Mouse (Mus musculus) layer of hippocampus, adult 6 months (tissue): ENCODE data around the gene Zp1. TPM values are rescaled to one million over a fixed set of nuclear protein-coding genes. Genes with fewer than 3 reads are reported as not detected.

Experiments used
- long read RNA-seq, 2 experiments: library from polyadenylated mRNA; unstranded; transcript quantifications; one replicate each; pipeline ENCODE4 v2.0.0; 2019 to 2020
- polyA plus RNA-seq: library from polyadenylated mRNA; unstranded; fragments of <200 nt; fragmentation: Nextera tagmentation; gene quantifications from 2 replicates; pipeline ENCODE4 v1.2.3, GENCODE M21; 2021

Gene Zp1
- not detected in 2 replicates for polyA plus RNA-seq
- long read RNA-seq, experiment 1 = 0 reads
- long read RNA-seq, experiment 2 = 0 reads

GRCm38 (mm10) chr19:10920532-10920931, at the start of gene Zp1:
Gene Zp1 (minus strand): TSS chr19:10920632.

GRCm38 (mm10) chr19:10949112-10949511, 28.7 kb upstream of the Zp1 start, which contains the start of gene Ccdc86:
Gene Ccdc86 (minus strand): TSS chr19:10949266.

GRCm38 (mm10) chr19:10937110-10937563, 16.7 kb upstream of the Zp1 start, which contains the start of gene Ptgdr2:
Gene Ptgdr2 (plus strand): TSS chr19:10937160.

GRCm38 (mm10) chr19:10895016-10895528, 25.4 kb downstream of the Zp1 start, which contains the start of gene Prpf19:
Gene Prpf19 (plus strand): TSS chr19:10895231.

GRCm38 (mm10) chr19:10881426-10882154, 38.8 kb downstream of the Zp1 start, which contains the start of gene Tmem109:
Gene Tmem109 (minus strand): TSS chr19:10882001.

GRCm38 (mm10) chr19:10869886-10870527, 50.4 kb downstream of the Zp1 start, which contains the start of gene Tmem132a:
Gene Tmem132a (minus strand): TSS chr19:10869940.

Other genes starting within 250 kb of the Zp1 start
- not detected in 2 replicates for gene Pga5, start 242.6 kb downstream of the Zp1 start, polyA plus RNA-seq
- gene Vps37c, start 231.9 kb downstream of the Zp1 start, polyA plus RNA-seq = 24.5 and 24.7 TPM in 2 replicates
- 0.13 TPM in 1 of 2 replicates, not detected in the other for gene Cd5, start 181.6 kb downstream of the Zp1 start, polyA plus RNA-seq
- 0.30 and 0.99 TPM in 2 replicates for gene Cd6, start 90.6 kb downstream of the Zp1 start, polyA plus RNA-seq
- 0.20 and 0.30 TPM in 2 replicates for gene Slc15a3, start 80.9 kb downstream of the Zp1 start, polyA plus RNA-seq
- gene Tmem132a, start 50.7 kb downstream of the Zp1 start, polyA plus RNA-seq = 30.2 and 37.5 TPM in 2 replicates
- 56.5 and 62.8 TPM in 2 replicates for gene Tmem109, start 38.6 kb downstream of the Zp1 start, polyA plus RNA-seq
- 31.3 and 52.3 TPM in 2 replicates for gene Prpf19, start 25.4 kb downstream of the Zp1 start, polyA plus RNA-seq
- 0.06 TPM in 1 of 2 replicates, not detected in the other for gene Ptgdr2, start 16.5 kb upstream of the Zp1 start, polyA plus RNA-seq
- gene Ccdc86, start 28.6 kb upstream of the Zp1 start, polyA plus RNA-seq = 7.5 and 7.8 TPM in 2 replicates
- 0.14 TPM in 1 of 2 replicates, not detected in the other for gene Ms4a10, start 54.0 kb upstream of the Zp1 start, polyA plus RNA-seq
- gene Ms4a15, start 72.6 kb upstream of the Zp1 start, polyA plus RNA-seq = 0.10 TPM in 1 of 2 replicates, not detected in the other
- gene Ms4a18, start 97.4 kb upstream of the Zp1 start, polyA plus RNA-seq = not detected in 2 replicates
- gene Ms4a8a, start 160.5 kb upstream of the Zp1 start, polyA plus RNA-seq = not detected in 2 replicates
- not detected in 2 replicates for gene 1700017D01Rik, start 210.2 kb upstream of the Zp1 start, polyA plus RNA-seq
- gene 1700025F22Rik, start 244.7 kb upstream of the Zp1 start, polyA plus RNA-seq = not detected in 2 replicates